Mouse (Mus musculus): Measurements from ENCODE around the gene Iqsec1. TPM values are rescaled to one million over a fixed set of nuclear protein-coding genes. Genes with fewer than 3 reads are reported as not detected.
A peak's percentile ranks its signal among the peaks of the same experiment; 100 is the strongest.

The Iqsec1 gene
- polyA plus RNA-seq, 1 experiment from 2014 or later, result 21.5 TPM

- Histone ChIP-seq H3K4me2 (no peak overlapping the region), H3K27ac (replicated peaks) (no peak overlapping the region), H3K9ac (replicated peaks) (no peak overlapping the region), H3K4me3 (replicated peaks) (no peak overlapping the region), H3K9me3 (replicated peaks) (no peaks in the 10 kb centered on the region), H3K27me3 (replicated peaks) (no peaks in the 10 kb centered on the region), H3K36me3 (no peaks in the 10 kb centered on the region), H3K4me1 (peaks cover 32% of the 10 kb centered on the region)
- WGBS, result 58% methylated on average over 12 of the region's 12 CpGs
- ATAC-seq (ENCODE audit: low FRiP score), result no peak
Measured at GRCm38 (mm10) chr6:90757427-90757883, 231.0 kb downstream of the Iqsec1 start.

- WGBS, result 79% methylated on average over 5 of the region's 5 CpGs
- no peaks in the 10 kb centered on the region for H3K36me3 ChIP-seq
Measured at GRCm38 (mm10) chr6:90756561-90756960, 231.9 kb downstream of the Iqsec1 start.

GRCm38 (mm10) chr6:90755613-90755941 is 232.9 kb downstream of the Iqsec1 start:
- Histone ChIP-seq H3K4me1 (peaks cover 14% of the 10 kb centered on the region), H3K27me3 (replicated peaks) (no peaks in the 10 kb centered on the region), H3K9ac (replicated peaks) (no peak overlapping the region), H3K4me3 (replicated peaks) (no peak overlapping the region), H3K36me3 (no peaks in the 10 kb centered on the region), H3K9me3 (replicated peaks) (no peaks in the 10 kb centered on the region), H3K4me2 (no peak overlapping the region), H3K27ac (replicated peaks) (no peak overlapping the region)
- WGBS, result 83% methylated on average over 6 of the region's 6 CpGs
- no peak for ATAC-seq (ENCODE audit: low FRiP score)

More at GRCm38 (mm10) chr6:90756561-90756960, 231.9 kb downstream of the Iqsec1 start:
- no peaks in the 10 kb centered on the region for H3K27me3 ChIP-seq (replicated peaks)
- no peaks in the 10 kb centered on the region for H3K9me3 ChIP-seq (replicated peaks)
- peaks cover 24% of the 10 kb centered on the region for H3K4me1 ChIP-seq
- H3K4me2 ChIP-seq, result no peak overlapping the region
- no peak overlapping the region for H3K4me3 ChIP-seq (replicated peaks)
- H3K9ac ChIP-seq (replicated peaks), result no peak overlapping the region
- no peak overlapping the region for H3K27ac ChIP-seq (replicated peaks)
- no peak for ATAC-seq (ENCODE audit: low FRiP score)

- WGBS, result 83% methylated on average over 7 of the region's 7 CpGs
Measured at GRCm38 (mm10) chr6:90754927-90755612, 233.4 kb downstream of the Iqsec1 start.

GRCm38 (mm10) chr6:90754093-90754492 is 234.4 kb downstream of the Iqsec1 start:
- H3K4me3 ChIP-seq (replicated peaks), result no peak overlapping the region
- 94% methylated on average over 2 of the region's 2 CpGs for WGBS
- no peaks in the 10 kb centered on the region for H3K9me3 ChIP-seq (replicated peaks)
- no peak overlapping the region for H3K9ac ChIP-seq (replicated peaks)
- no peak overlapping the region for H3K4me2 ChIP-seq
- no peaks in the 10 kb centered on the region for H3K36me3 ChIP-seq
- no peaks in the 10 kb centered on the region; the same call in 1 of the 2 replicates for H3K4me1 ChIP-seq
- no peaks in the 10 kb centered on the region for H3K27me3 ChIP-seq (replicated peaks)
- ATAC-seq (ENCODE audit: low FRiP score), result no peak
- H3K27ac ChIP-seq (replicated peaks), result no peak overlapping the region

More at GRCm38 (mm10) chr6:90754927-90755612, 233.4 kb downstream of the Iqsec1 start:
- H3K4me3 ChIP-seq (replicated peaks), result no peak overlapping the region
- peaks cover 9% of the 10 kb centered on the region for H3K4me1 ChIP-seq
- no peaks in the 10 kb centered on the region for H3K36me3 ChIP-seq
- no peak overlapping the region for H3K27ac ChIP-seq (replicated peaks)
- no peak overlapping the region for H3K4me2 ChIP-seq
- ATAC-seq (ENCODE audit: low FRiP score), result no peak
- no peak overlapping the region for H3K9ac ChIP-seq (replicated peaks)
- no peaks in the 10 kb centered on the region for H3K27me3 ChIP-seq (replicated peaks)
- no peaks in the 10 kb centered on the region for H3K9me3 ChIP-seq (replicated peaks)

- H3K4me3 ChIP-seq (replicated peaks), result no peak overlapping the region
- no peak overlapping the region for H3K4me2 ChIP-seq
- no peaks in the 10 kb centered on the region; the same call in 1 of the 2 replicates for H3K4me1 ChIP-seq
- no peaks in the 10 kb centered on the region for H3K9me3 ChIP-seq (replicated peaks)
- H3K27ac ChIP-seq (replicated peaks), result no peak overlapping the region
- no peaks in the 10 kb centered on the region for H3K27me3 ChIP-seq (replicated peaks)
- no peak for ATAC-seq (ENCODE audit: low FRiP score)
- H3K36me3 ChIP-seq, result no peaks in the 10 kb centered on the region
- no peak overlapping the region for H3K9ac ChIP-seq (replicated peaks)
Measured at GRCm38 (mm10) chr6:90753656-90754055, 234.8 kb downstream of the Iqsec1 start.

- Histone ChIP-seq H3K27ac (replicated peaks) (no peak overlapping the region), H3K9ac (replicated peaks) (no peak overlapping the region), H3K9me3 (replicated peaks) (no peaks in the 10 kb centered on the region), H3K4me1 (peaks cover 6% of the 10 kb centered on the region; the same call in 1 of the 2 replicates), H3K27me3 (replicated peaks) (no peaks in the 10 kb centered on the region), H3K4me2 (no peak overlapping the region), H3K4me3 (replicated peaks) (no peak overlapping the region), H3K36me3 (no peaks in the 10 kb centered on the region)
- ATAC-seq (ENCODE audit: low FRiP score), result no peak
- 90% methylated on average over 3 of the region's 3 CpGs for WGBS
Measured at GRCm38 (mm10) chr6:90751624-90752023, 236.9 kb downstream of the Iqsec1 start.

GRCm38 (mm10) chr6:90750091-90750490 is 238.4 kb downstream of the Iqsec1 start:
- Histone ChIP-seq H3K36me3 (no peaks in the 10 kb centered on the region), H3K9me3 (replicated peaks) (no peaks in the 10 kb centered on the region), H3K4me3 (replicated peaks) (no peak overlapping the region), H3K27me3 (replicated peaks) (no peaks in the 10 kb centered on the region), H3K4me1 (peaks cover 15% of the 10 kb centered on the region; the same call in 1 of the 2 replicates), H3K27ac (replicated peaks) (no peak overlapping the region), H3K4me2 (no peak overlapping the region), H3K9ac (replicated peaks) (no peak overlapping the region)
- no peak for ATAC-seq (ENCODE audit: low FRiP score)
- 83% methylated on average over 2 of the region's 2 CpGs for WGBS

- Histone ChIP-seq H3K9ac (replicated peaks) (no peak overlapping the region), H3K27ac (replicated peaks) (no peak overlapping the region), H3K36me3 (no peaks in the 10 kb centered on the region), H3K4me3 (replicated peaks) (no peak overlapping the region), H3K27me3 (replicated peaks) (no peaks in the 10 kb centered on the region), H3K4me2 (no peak overlapping the region), H3K4me1 (peaks cover 15% of the 10 kb centered on the region; the same call in 1 of the 2 replicates), H3K9me3 (replicated peaks) (no peaks in the 10 kb centered on the region)
- ATAC-seq (ENCODE audit: low FRiP score), result no peak
- 92% methylated on average over 4 of the region's 4 CpGs for WGBS
Measured at GRCm38 (mm10) chr6:90749414-90749937, 239.0 kb downstream of the Iqsec1 start.

- H3K4me1 ChIP-seq, result peaks cover 15% of the 10 kb centered on the region; the same call in 1 of the 2 replicates
- no peak overlapping the region for H3K4me2 ChIP-seq
- H3K4me3 ChIP-seq (replicated peaks), result no peak overlapping the region
- no peaks in the 10 kb centered on the region for H3K9me3 ChIP-seq (replicated peaks)
- no peaks in the 10 kb centered on the region for H3K27me3 ChIP-seq (replicated peaks)
- H3K27ac ChIP-seq (replicated peaks), result no peak overlapping the region
- no peaks in the 10 kb centered on the region for H3K36me3 ChIP-seq
- no peak overlapping the region for H3K9ac ChIP-seq (replicated peaks)
- ATAC-seq (ENCODE audit: low FRiP score), result no peak
Measured at GRCm38 (mm10) chr6:90748976-90749375, 239.5 kb downstream of the Iqsec1 start.

- no peaks in the 10 kb centered on the region for H3K36me3 ChIP-seq
- H3K9ac ChIP-seq (replicated peaks), result no peak overlapping the region
- ATAC-seq (ENCODE audit: low FRiP score), result 0 out of 2 replicates have a peak, but pooled peaks have one; percentile 36
- H3K4me1 ChIP-seq, result peaks cover 15% of the 10 kb centered on the region; the same call in 1 of the 2 replicates
- H3K9me3 ChIP-seq (replicated peaks), result no peaks in the 10 kb centered on the region
- peak overlapping the region; percentile 39 for H3K27ac ChIP-seq (replicated peaks)
- H3K4me3 ChIP-seq (replicated peaks), result no peak overlapping the region
- no peak overlapping the region for H3K4me2 ChIP-seq
- 62% methylated on average over 3 of the region's 3 CpGs for WGBS
- H3K27me3 ChIP-seq (replicated peaks), result no peaks in the 10 kb centered on the region
Measured at GRCm38 (mm10) chr6:90746331-90746864, 242.1 kb downstream of the Iqsec1 start.
